Mouse (Mus musculus) hindbrain, embryonic 13.5 days (tissue): Measurements from ENCODE around the gene Csrnp1. TPM values are rescaled to one million over a fixed set of nuclear protein-coding genes. Genes with fewer than 3 reads are reported as not detected.

ENCODE experiments used
- ATAC-seq: fragments of 200-750 bp; cut with Nextera tagmentation; 2 replicates; pipeline ENCODE4 v1.8.0; 2017; ENCODE audit warnings: moderate TSS enrichment; ENCODE audit not compliant: low FRiP score
- H3K27ac ChIP-seq: fragments of 300-500 bp; sonication (generic); 2 replicates; pipeline ENCODE4 v1.5.1; 2015; ENCODE audit warnings: inconsistent platforms, mild to moderate bottlenecking, moderate library complexity
- H3K27me3 ChIP-seq: fragments of 300-500 bp; sonication (generic); 2 replicates; pipeline ENCODE4 v1.6.1; 2015; ENCODE audit warnings: mild to moderate bottlenecking, inconsistent platforms
- H3K36me3 ChIP-seq: fragments of 300-500 bp; sonication (generic); 2 replicates; pipeline ENCODE4 v1.6.1; 2015; ENCODE audit warnings: mild to moderate bottlenecking, inconsistent platforms
- H3K4me1 ChIP-seq: fragments of 300-500 bp; sonication (generic); replicated peaks from 2 replicates; pipeline ENCODE4 v1.6.1; 2015; ENCODE audit warnings: inconsistent platforms
- H3K4me2 ChIP-seq: fragments of 300-500 bp; sonication (generic); 2 replicates; pipeline ENCODE4 v1.6.1; 2015; ENCODE audit warnings: inconsistent platforms, mild to moderate bottlenecking, moderate library complexity
- H3K4me3 ChIP-seq: fragments of 300-500 bp; sonication (generic); 2 replicates; pipeline ENCODE4 v1.5.1; 2015; ENCODE audit warnings: mild to moderate bottlenecking, inconsistent platforms
- H3K9ac ChIP-seq: fragments of 300-500 bp; sonication (generic); 2 replicates; pipeline ENCODE4 v1.6.1; 2015; ENCODE audit warnings: mild to moderate bottlenecking, inconsistent platforms
- H3K9me3 ChIP-seq: fragments of 300-500 bp; sonication (generic); 2 replicates; pipeline ENCODE4 v1.6.1; 2016; ENCODE audit warnings: inconsistent platforms
- WGBS: fragments of 180-500 bp; shearing (Covaris S2); methylation state at CpG from one replicate; pipeline ENCODE4 v1.1.7; 2015; 5-methylcytosine and 5-hydroxymethylcytosine counted together
- polyA plus RNA-seq: library from polyadenylated mRNA; unstranded; fragments of >200 nt; fragmentation: Nextera tagmentation; extraction: Ambion mirVana; gene quantifications from 2 replicates; pipeline ENCODE4 v1.2.1, GENCODE M21; 2015

Gene Csrnp1
- 1.2 and 1.7 TPM in 2 replicates for polyA plus RNA-seq

GRCm38 (mm10) chr9:119984536-119985011 is at the start of gene Csrnp1:
Gene Csrnp1, minus strand, starts transcription at chr9:119984658.
- no peaks in the 10 kb centered on the region for H3K9me3 ChIP-seq
- no peak for ATAC-seq
- peaks cover 34% of the 10 kb centered on the region for H3K27me3 ChIP-seq
- no peaks in the 10 kb centered on the region for H3K36me3 ChIP-seq
- H3K4me2 ChIP-seq: peak within 1 kb of the TSS; percentile 89
- H3K9ac ChIP-seq: peak within 1 kb of the TSS; percentile 70
- peak within 1 kb of the TSS; percentile 59 for H3K4me3 ChIP-seq
- 0 out of 2 replicates have a peak within 1 kb of the TSS, but pooled peaks have one; percentile 40 for H3K27ac ChIP-seq
- 5% methylated on average over 14 of the region's 14 CpGs for WGBS
- H3K4me1 ChIP-seq: peaks cover 43% of the 10 kb centered on the region

- 0 out of 2 replicates have a peak, but pooled peaks cover under 1% of the 10 kb centered on the region for H3K4me1 ChIP-seq
- H3K36me3 ChIP-seq: no peaks in the 10 kb centered on the region
- H3K4me3 ChIP-seq: no peak overlapping the region
- no peak for ATAC-seq
- 90% methylated on average over 6 of the region's 6 CpGs for WGBS
- H3K9ac ChIP-seq: no peak overlapping the region
- H3K9me3 ChIP-seq: no peaks in the 10 kb centered on the region
- no peaks in the 10 kb centered on the region for H3K27me3 ChIP-seq
- H3K4me2 ChIP-seq: no peak overlapping the region
- H3K27ac ChIP-seq: no peak overlapping the region
Observed at GRCm38 (mm10) chr9:120032710-120033109, 48.3 kb upstream of the Csrnp1 start.

GRCm38 (mm10) chr9:120030421-120030820 is 46.0 kb upstream of the Csrnp1 start:
- H3K4me2 ChIP-seq: no peak overlapping the region
- no peak overlapping the region for H3K4me3 ChIP-seq
- H3K4me1 ChIP-seq: peaks cover 10% of the 10 kb centered on the region
- H3K27ac ChIP-seq: no peak overlapping the region
- H3K9ac ChIP-seq: no peak overlapping the region
- WGBS: 88% methylated on average over 10 of the region's 10 CpGs
- H3K9me3 ChIP-seq: no peaks in the 10 kb centered on the region
- no peak for ATAC-seq
- H3K27me3 ChIP-seq: no peaks in the 10 kb centered on the region
- no peaks in the 10 kb centered on the region for H3K36me3 ChIP-seq

GRCm38 (mm10) chr9:120029880-120030279 is 45.4 kb upstream of the Csrnp1 start:
- H3K27me3 ChIP-seq: no peaks in the 10 kb centered on the region
- H3K36me3 ChIP-seq: no peaks in the 10 kb centered on the region
- H3K4me2 ChIP-seq: no peak overlapping the region
- H3K9me3 ChIP-seq: no peaks in the 10 kb centered on the region
- H3K27ac ChIP-seq: no peak overlapping the region
- H3K4me3 ChIP-seq: no peak overlapping the region
- ATAC-seq: no peak
- no peak overlapping the region for H3K9ac ChIP-seq
- H3K4me1 ChIP-seq: peaks cover 10% of the 10 kb centered on the region
- WGBS: 96% methylated on average over 6 of the region's 6 CpGs

- Histone ChIP-seq H3K9ac (no peak overlapping the region), H3K4me3 (no peak overlapping the region), H3K36me3 (no peaks in the 10 kb centered on the region), H3K27me3 (no peaks in the 10 kb centered on the region), H3K4me1 (peaks cover 10% of the 10 kb centered on the region), H3K9me3 (no peaks in the 10 kb centered on the region), H3K4me2 (no peak overlapping the region), H3K27ac (no peak overlapping the region)
- WGBS: 26% methylated on average over 12 of the region's 14 CpGs
- peak; percentile 52; the same call in 1 of the 2 replicates for ATAC-seq
Observed at GRCm38 (mm10) chr9:120027401-120028151, 43.1 kb upstream of the Csrnp1 start.

DNA sequence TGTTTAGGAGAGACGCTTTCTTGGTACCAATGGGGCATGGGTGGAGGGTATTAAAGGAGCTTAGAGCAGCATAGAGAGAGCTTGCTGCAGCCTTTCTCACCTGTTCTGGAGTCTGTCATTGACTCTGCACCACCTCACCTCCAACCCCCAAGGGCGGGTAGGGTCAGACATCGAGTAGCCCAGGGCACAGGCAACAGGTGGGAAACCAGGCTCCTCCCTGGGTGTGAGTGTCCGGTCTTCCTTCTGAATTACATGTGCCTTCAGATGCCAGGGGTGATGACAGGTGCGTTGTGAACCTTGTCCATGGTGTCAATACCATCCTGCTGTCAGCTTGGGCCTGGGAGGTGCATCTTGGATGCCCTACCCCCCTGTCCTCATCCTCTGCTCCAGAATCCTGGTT is 40.2 kb upstream of the Csrnp1 start:
- Histone ChIP-seq H3K4me1 (peaks cover 10% of the 10 kb centered on the region), H3K4me3 (no peak overlapping the region), H3K4me2 (no peak overlapping the region), H3K27me3 (no peaks in the 10 kb centered on the region), H3K36me3 (no peaks in the 10 kb centered on the region), H3K9ac (no peak overlapping the region), H3K27ac (no peak overlapping the region), H3K9me3 (no peaks in the 10 kb centered on the region)
- WGBS: 83% methylated on average over 5 of the region's 5 CpGs
- ATAC-seq: no peak

GRCm38 (mm10) chr9:120024171-120024570 is 39.7 kb upstream of the Csrnp1 start:
- no peak overlapping the region for H3K9ac ChIP-seq
- peaks cover 10% of the 10 kb centered on the region for H3K4me1 ChIP-seq
- H3K9me3 ChIP-seq: no peaks in the 10 kb centered on the region
- no peak for ATAC-seq
- no peaks in the 10 kb centered on the region for H3K36me3 ChIP-seq
- H3K27me3 ChIP-seq: 0 out of 2 replicates have a peak, but pooled peaks cover 3% of the 10 kb centered on the region
- no peak overlapping the region for H3K4me3 ChIP-seq
- no peak overlapping the region for H3K4me2 ChIP-seq
- H3K27ac ChIP-seq: no peak overlapping the region
- 80% methylated on average over 10 of the region's 10 CpGs for WGBS

DNA sequence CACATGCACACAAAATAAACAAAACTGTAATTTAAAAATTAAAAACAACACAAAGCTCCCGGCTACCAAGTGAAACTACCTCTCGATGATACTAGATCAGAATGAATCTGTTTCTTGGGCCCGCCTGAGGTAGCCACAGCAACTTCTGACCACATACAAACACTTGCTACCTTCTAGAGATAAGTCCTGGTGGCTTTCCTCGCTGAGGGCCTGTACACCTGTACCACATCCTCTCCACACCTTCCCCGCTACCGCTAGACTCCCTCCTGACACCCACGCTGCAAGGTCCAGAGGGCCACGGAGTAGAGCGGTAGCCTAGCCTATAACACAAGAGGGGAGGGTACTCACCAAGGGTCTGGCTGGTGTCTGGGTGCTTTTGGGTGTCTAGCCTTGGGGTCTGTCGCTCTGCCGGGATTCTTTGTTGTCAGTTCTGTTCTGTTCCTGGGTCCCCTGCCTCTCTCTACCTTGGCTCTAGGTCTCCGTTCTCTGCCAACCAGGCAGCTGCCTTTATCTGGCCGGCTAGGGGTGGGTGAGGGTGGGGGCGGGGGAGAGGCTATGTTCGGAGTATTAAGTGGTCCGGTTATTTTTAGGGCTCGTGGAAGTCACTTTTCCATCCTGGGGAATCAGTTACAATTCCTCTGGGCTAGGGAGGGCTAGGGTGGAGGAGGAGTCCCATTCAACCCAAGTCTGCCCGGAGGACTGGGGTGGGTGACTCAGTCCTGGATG is 38.8 kb upstream of the Csrnp1 start, which contains the start of gene Xirp1:
TSS of gene Xirp1 (minus strand) at position 513 of the 726 bp plus-strand sequence.
- ATAC-seq: no peak
- H3K9me3 ChIP-seq: no peaks in the 10 kb centered on the region
- no peak within 1 kb of the TSS for H3K4me2 ChIP-seq
- peaks cover 10% of the 10 kb centered on the region for H3K4me1 ChIP-seq
- no peak within 1 kb of the TSS for H3K9ac ChIP-seq
- 88% methylated on average over 18 of the region's 18 CpGs for WGBS
- no peak within 1 kb of the TSS for H3K4me3 ChIP-seq
- 0 out of 2 replicates have a peak, but pooled peaks cover 7% of the 10 kb centered on the region for H3K27me3 ChIP-seq
- H3K36me3 ChIP-seq: no peaks in the 10 kb centered on the region
- no peak within 1 kb of the TSS for H3K27ac ChIP-seq

DNA sequence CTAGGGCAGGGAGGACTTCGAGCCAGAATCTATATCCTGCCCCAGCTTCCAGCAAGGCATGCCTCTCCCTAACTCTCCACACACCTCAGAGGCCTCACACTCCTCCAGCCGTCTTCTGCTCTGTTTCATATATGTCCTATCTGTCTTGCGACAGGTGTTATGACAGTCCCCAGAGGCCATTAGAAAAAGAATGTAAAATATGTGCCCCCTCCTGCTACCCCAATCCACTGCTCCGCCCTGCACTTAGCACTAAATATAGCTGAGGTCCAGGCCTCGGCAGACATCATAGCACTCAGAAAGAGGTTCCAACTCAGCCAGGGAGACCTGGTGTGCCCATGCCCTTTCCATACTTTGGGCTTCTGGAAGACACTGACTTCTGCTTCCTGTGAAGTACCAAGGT is 36.7 kb upstream of the Csrnp1 start:
- no peak for ATAC-seq
- no peak overlapping the region for H3K4me3 ChIP-seq
- H3K4me2 ChIP-seq: no peak overlapping the region
- H3K27ac ChIP-seq: no peak overlapping the region
- 69% methylated on average over 5 of the region's 5 CpGs for WGBS
- peaks cover 4% of the 10 kb centered on the region; the same call in 1 of the 2 replicates for H3K4me1 ChIP-seq
- no peaks in the 10 kb centered on the region for H3K36me3 ChIP-seq
- no peak overlapping the region for H3K9ac ChIP-seq
- H3K27me3 ChIP-seq: 0 out of 2 replicates have a peak, but pooled peaks cover 7% of the 10 kb centered on the region
- no peaks in the 10 kb centered on the region for H3K9me3 ChIP-seq

DNA sequence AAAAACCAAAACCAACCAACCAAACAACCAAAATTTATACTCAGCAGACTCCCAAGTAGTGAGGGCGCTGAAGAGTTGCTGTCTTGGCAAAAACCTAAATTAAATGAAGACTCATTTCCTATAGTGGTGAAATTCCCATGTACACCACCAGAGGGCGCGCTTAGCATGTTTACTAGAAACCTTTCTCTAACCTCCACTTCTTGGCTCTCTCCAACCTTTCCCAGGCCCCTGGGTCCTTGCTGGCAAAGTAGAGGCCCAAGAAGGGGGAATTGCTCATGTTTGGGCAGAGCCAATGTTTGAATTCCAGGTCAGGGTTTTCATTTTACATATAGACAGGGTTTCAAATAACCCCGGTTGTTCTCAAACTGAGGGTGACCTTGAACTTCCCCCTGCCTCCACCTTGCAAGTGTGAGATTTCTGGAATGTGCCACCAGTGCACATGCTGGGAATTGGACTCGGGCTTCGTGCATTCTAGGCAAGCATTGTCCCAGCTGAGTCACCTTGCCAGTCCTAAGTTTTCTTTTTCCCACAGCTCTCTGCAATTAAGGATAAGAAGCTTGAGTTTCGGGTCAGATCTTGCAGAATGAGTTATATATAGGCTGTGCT is 35.9 kb upstream of the Csrnp1 start:
- Histone ChIP-seq H3K9ac (no peak overlapping the region), H3K4me2 (no peak overlapping the region), H3K4me1 (peaks cover 4% of the 10 kb centered on the region; the same call in 1 of the 2 replicates), H3K4me3 (no peak overlapping the region), H3K36me3 (no peaks in the 10 kb centered on the region), H3K27me3 (0 out of 2 replicates have a peak, but pooled peaks cover 7% of the 10 kb centered on the region), H3K27ac (no peak overlapping the region), H3K9me3 (no peaks in the 10 kb centered on the region)
- WGBS: 50% methylated on average over 7 of the region's 7 CpGs
- no peak for ATAC-seq

GRCm38 (mm10) chr9:120016956-120017355 is 32.5 kb upstream of the Csrnp1 start:
- 61% methylated on average over 10 of the region's 10 CpGs for WGBS
- Histone ChIP-seq H3K4me1 (peaks cover 4% of the 10 kb centered on the region; the same call in 1 of the 2 replicates), H3K4me3 (no peak overlapping the region), H3K4me2 (no peak overlapping the region), H3K9me3 (no peaks in the 10 kb centered on the region), H3K9ac (peak overlapping the region; percentile 10; the same call in 1 of the 2 replicates), H3K27me3 (0 out of 2 replicates have a peak, but pooled peaks cover 30% of the 10 kb centered on the region), H3K27ac (no peak overlapping the region), H3K36me3 (no peaks in the 10 kb centered on the region)
- no peak for ATAC-seq

DNA sequence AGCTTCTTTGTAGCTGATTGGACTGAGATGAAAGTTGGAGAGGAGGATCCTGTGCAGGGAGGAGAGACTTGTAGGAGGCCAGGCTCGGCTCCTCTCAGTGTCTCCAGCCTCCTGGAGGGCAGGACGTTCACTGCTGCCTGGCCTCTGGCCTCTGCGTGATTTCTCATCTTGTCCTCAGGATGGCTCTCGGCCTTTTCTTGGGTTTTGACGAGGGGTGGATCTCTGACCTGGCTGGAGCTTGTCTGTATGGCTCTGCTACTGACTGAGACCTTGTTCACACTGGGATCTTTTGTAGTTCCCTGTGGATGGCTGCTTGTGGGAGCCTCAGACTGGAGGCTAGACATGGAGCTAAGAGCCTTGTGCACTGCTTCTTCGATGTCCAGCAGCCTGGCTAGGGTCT is 30.4 kb upstream of the Csrnp1 start:
- no peak for ATAC-seq
- 59% methylated on average over 6 of the region's 6 CpGs for WGBS
- H3K4me1 ChIP-seq: peaks cover 12% of the 10 kb centered on the region
- H3K4me2 ChIP-seq: no peak overlapping the region
- H3K27ac ChIP-seq: no peak overlapping the region
- H3K9me3 ChIP-seq: no peaks in the 10 kb centered on the region
- 0 out of 2 replicates have a peak, but pooled peaks cover 30% of the 10 kb centered on the region for H3K27me3 ChIP-seq
- H3K9ac ChIP-seq: no peak overlapping the region
- no peak overlapping the region for H3K4me3 ChIP-seq
- no peaks in the 10 kb centered on the region for H3K36me3 ChIP-seq
